Mouse (Mus musculus): ENCODE data around the gene Aqp3. TPM values are rescaled to one million over a fixed set of nuclear protein-coding genes. Genes with fewer than 3 reads are reported as not detected.

The Aqp3 gene
- polyA plus RNA-seq (2015; fragmentation: Nextera tagmentation; extraction: Ambion mirVana), result 6.7 and 7.7 TPM in 2 replicates

GRCm38 (mm10) chr4:41097871-41098576 is at the start of gene Aqp3:
Aqp3 (minus strand) TSS chr4:41098183.
- peak; percentile 49; the same call in 1 of the 2 replicates for ATAC-seq (ENCODE audit: low FRiP score, low read depth)
- H3K27ac ChIP-seq, result no peak within 1 kb of the TSS
- H3K9ac ChIP-seq, result peak within 1 kb of the TSS; percentile 52
- 1% methylated on average over 42 of the region's 42 CpGs for WGBS
- no peaks in the 10 kb centered on the region for H3K9me3 ChIP-seq
- H3K4me1 ChIP-seq, result peaks cover 25% of the 10 kb centered on the region
- H3K4me3 ChIP-seq, result peak within 1 kb of the TSS; percentile 46
- peaks cover 42% of the 10 kb centered on the region for H3K27me3 ChIP-seq
- H3K36me3 ChIP-seq, result no peaks in the 10 kb centered on the region
- H3K4me2 ChIP-seq (replicated peaks), result peak within 1 kb of the TSS; percentile 84

DNA sequence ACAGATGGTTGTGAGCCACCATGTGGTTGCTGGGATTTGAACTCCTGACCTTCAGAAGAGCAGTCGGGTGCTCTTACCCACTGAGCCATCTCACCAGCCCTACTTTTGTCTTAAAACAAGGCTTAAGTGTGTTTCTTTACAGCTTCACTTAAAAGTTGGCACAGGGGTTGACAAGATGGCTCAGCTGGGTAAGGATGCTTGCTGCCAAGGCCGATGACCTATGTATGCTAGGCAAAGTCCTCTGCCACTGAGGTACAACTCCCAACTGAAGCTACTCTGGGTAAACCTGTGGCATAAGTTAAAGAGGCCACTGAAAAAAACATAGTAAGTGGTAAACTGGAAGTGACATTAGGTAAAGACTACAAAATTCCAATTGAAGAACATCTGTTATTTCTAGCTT is 44.6 kb upstream of the Aqp3 start:
- H3K4me1 ChIP-seq, result peaks cover 3% of the 10 kb centered on the region; the same call in 1 of the 2 replicates
- no peaks in the 10 kb centered on the region for H3K9me3 ChIP-seq
- no peaks in the 10 kb centered on the region for H3K27me3 ChIP-seq
- 97% methylated on average over 2 of the region's 2 CpGs for WGBS
- peaks cover 45% of the 10 kb centered on the region for H3K36me3 ChIP-seq
- no peak overlapping the region for H3K4me2 ChIP-seq (replicated peaks)
- no peak for ATAC-seq (ENCODE audit: low FRiP score, low read depth)
- no peak overlapping the region for H3K4me3 ChIP-seq
- no peak overlapping the region for H3K27ac ChIP-seq
- no peak overlapping the region for H3K9ac ChIP-seq

DNA sequence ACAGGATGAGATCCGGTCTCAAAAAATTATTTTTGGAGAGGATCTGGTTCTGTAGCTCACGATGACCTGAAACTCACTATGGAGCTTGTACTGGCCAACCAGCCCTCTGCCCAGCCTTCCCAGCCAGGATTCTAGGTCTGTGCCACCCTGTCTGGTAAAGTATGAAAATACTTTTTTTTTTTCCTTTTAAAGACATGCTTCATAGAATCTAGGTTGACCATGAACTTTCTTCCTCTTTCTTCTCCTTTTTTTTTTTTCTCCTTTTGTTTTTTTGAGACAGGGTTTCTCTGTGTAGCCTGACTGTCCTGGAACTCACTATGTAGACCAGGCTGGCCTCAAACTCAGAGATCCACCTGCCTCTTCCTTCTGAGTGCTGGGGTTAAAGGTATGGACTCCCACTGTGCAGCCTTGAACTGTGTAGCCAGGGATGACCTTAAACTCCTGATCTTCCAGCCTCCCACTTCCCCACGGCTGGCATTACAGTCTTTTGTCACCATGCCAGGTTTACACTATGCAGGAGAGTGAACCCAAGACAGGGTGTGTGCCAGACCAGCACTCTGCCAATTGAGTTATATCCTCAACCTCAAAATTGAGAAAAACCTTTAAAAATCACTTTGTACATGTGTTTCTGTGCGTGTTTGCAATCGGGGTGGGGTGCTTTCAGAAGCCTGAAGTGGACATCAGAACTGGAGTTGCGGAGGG is 42.3 kb upstream of the Aqp3 start:
- H3K27me3 ChIP-seq, result no peaks in the 10 kb centered on the region
- WGBS, result 94% methylated on average over 6 of the region's 6 CpGs

GRCm38 (mm10) chr4:41136811-41137210 is 38.8 kb upstream of the Aqp3 start:
- 0% methylated on average over 8 of the region's 8 CpGs for WGBS
- Histone ChIP-seq H3K4me1 (peaks cover 14% of the 10 kb centered on the region), H3K4me2 (replicated peaks) (peak overlapping the region; percentile 70), H3K9ac (peak overlapping the region; percentile 99), H3K9me3 (no peaks in the 10 kb centered on the region), H3K27me3 (no peaks in the 10 kb centered on the region), H3K27ac (peak overlapping the region; percentile 98), H3K4me3 (peak overlapping the region; percentile 96), H3K36me3 (peaks cover 29% of the 10 kb centered on the region)
- ATAC-seq (ENCODE audit: low FRiP score, low read depth), result no peak

More for the DNA sequence above, 42.3 kb upstream of the Aqp3 start:
- no peak overlapping the region for H3K27ac ChIP-seq
- H3K9ac ChIP-seq, result no peak overlapping the region
- peaks cover 7% of the 10 kb centered on the region for H3K4me1 ChIP-seq
- H3K36me3 ChIP-seq, result peaks cover 45% of the 10 kb centered on the region
- H3K4me2 ChIP-seq (replicated peaks), result no peak overlapping the region
- no peak overlapping the region for H3K4me3 ChIP-seq
- no peak for ATAC-seq (ENCODE audit: low FRiP score, low read depth)
- H3K9me3 ChIP-seq, result no peaks in the 10 kb centered on the region

DNA sequence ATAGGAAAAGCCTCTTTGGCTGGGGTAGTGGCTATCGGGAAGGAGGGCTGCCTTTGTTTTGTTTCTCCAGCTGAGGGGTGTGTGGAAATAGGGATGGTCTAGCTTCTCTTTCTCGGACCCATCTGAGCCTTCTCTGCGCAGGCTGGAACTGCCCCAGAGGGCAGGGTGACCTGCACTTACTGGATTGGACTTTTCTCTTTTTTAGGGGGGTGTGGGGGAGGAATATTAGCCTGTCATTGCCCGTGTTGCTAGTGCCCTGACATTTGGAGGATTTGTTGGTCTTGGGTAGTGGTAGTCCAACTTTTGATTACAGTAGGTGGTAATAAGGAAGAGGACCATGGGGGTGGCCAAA is 38.4 kb upstream of the Aqp3 start:
- Histone ChIP-seq H3K36me3 (peaks cover 26% of the 10 kb centered on the region), H3K27ac (peak overlapping the region; percentile 98), H3K4me3 (peak overlapping the region; percentile 96), H3K9me3 (no peaks in the 10 kb centered on the region), H3K27me3 (no peaks in the 10 kb centered on the region), H3K4me2 (replicated peaks) (peak overlapping the region; percentile 70), H3K4me1 (peaks cover 14% of the 10 kb centered on the region), H3K9ac (peak overlapping the region; percentile 99)
- no peak for ATAC-seq (ENCODE audit: low FRiP score, low read depth)
- WGBS, result 0% methylated on average over 4 of the region's 4 CpGs

GRCm38 (mm10) chr4:41135711-41136453 is 37.9 kb upstream of the Aqp3 start, which contains the start of gene Ube2r2:
Ube2r2 (plus strand) TSS chr4:41135743.
- Histone ChIP-seq H3K4me1 (peaks cover 14% of the 10 kb centered on the region), H3K4me2 (replicated peaks) (peak within 1 kb of the TSS; percentile 83), H3K27me3 (no peaks in the 10 kb centered on the region), H3K36me3 (peaks cover 20% of the 10 kb centered on the region), H3K4me3 (peak within 1 kb of the TSS; percentile 96), H3K9me3 (no peaks in the 10 kb centered on the region), H3K9ac (peak within 1 kb of the TSS; percentile 99), H3K27ac (peak within 1 kb of the TSS; percentile 98)
- WGBS, result under 1% methylated on average over 53 of the region's 65 CpGs
- peak; percentile 72 for ATAC-seq (ENCODE audit: low FRiP score, low read depth)

DNA sequence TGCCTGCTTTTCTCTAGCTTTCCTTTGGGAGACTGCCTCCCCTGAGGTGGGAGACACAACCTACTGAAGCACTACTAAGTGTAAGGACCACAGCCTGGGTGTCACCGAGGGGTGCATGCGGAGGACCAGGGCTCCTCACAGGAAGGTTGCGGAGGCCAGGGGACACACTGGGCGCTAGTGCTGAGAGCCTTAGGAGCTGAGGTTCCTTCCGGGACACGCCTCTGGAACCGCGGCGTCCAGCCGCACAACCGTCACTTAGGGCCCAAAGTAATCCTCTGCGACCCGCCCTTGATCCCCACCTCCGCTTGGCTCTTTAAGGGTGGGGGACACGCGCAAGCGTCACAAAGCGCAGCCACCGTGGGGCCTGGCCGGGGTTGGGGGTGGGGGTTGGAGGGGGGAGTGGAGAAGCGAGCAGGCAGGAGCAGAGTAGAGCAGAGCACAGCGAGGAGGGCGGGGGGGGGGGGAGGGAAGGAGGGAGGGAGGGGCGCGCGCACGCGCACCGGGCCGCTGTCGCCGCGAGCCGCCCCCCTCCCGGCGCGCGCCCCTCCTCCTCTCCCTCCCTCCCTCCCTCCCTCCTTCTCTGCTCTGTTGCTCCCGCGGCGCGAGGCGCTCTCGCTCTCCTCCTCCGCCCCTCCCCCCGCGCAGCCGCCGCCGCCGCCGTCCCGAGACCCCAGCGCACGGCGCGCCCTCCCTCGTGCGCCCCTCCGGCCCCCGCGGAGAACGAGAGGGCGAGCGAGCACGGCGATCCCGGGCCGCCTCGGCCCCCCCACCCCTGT is 37.1 kb upstream of the Aqp3 start:
- Histone ChIP-seq H3K4me3 (peak overlapping the region; percentile 96), H3K9me3 (no peaks in the 10 kb centered on the region), H3K4me1 (peaks cover 14% of the 10 kb centered on the region), H3K9ac (peak overlapping the region; percentile 99), H3K4me2 (replicated peaks) (peak overlapping the region; percentile 83), H3K27me3 (no peaks in the 10 kb centered on the region), H3K36me3 (peaks cover 14% of the 10 kb centered on the region), H3K27ac (peak overlapping the region; percentile 98)
- WGBS, result under 1% methylated on average over 20 of the region's 70 CpGs
- peak; percentile 95 for ATAC-seq (ENCODE audit: low FRiP score, low read depth)

DNA sequence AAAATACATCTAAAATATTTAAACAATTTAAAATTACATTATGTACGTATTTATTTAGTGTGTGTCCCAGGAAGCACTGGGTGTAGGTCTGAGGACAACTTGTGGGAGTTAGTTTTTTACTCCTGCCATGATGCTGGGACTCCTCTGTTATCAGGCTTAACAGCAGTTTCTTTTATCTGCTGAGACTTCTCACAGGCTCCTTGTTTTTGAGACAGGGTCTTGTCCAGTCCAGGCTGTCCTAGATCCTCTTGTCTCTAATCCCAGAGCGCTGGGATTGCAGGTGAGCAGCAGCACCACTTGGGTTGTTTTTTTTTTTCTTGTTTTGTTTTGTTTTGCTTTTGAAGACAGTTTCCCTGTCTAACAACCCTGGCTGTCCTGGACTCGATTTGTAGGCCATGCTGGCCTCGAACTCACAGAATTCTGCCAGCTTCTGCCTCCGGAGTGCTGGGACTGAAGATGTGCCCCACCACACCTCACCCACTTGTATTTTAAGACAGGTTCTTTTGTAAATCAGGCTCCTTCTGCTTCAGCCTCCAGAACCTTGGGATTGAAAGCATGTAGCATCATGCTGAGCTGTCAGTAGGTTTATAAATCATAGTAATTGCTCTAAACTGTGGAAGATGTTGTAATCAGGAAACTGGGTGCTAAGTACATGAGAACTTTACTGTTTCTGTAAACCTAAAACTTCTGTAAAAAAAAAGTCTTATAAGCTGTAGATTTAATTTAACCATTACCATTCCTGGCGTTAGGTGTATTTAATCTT is 35.7 kb upstream of the Aqp3 start:
- H3K9me3 ChIP-seq, result no peaks in the 10 kb centered on the region
- WGBS, result 60% methylated on average over 6 of the region's 6 CpGs
- no peak for ATAC-seq (ENCODE audit: low FRiP score, low read depth)
- no peak overlapping the region for H3K4me2 ChIP-seq (replicated peaks)
- H3K27ac ChIP-seq, result 0 out of 2 replicates have a peak overlapping the region, but pooled peaks have one; percentile 96
- 0 out of 2 replicates have a peak overlapping the region, but pooled peaks have one; percentile 19 for H3K9ac ChIP-seq
- H3K4me3 ChIP-seq, result no peak overlapping the region
- H3K36me3 ChIP-seq, result peaks cover 6% of the 10 kb centered on the region
- H3K4me1 ChIP-seq, result peaks cover 14% of the 10 kb centered on the region
- H3K27me3 ChIP-seq, result no peaks in the 10 kb centered on the region

- ATAC-seq (ENCODE audit: low FRiP score, low read depth), result no peak
- WGBS, result 80% methylated on average over 6 of the region's 6 CpGs
- Histone ChIP-seq H3K27me3 (no peaks in the 10 kb centered on the region), H3K36me3 (no peaks in the 10 kb centered on the region), H3K4me2 (replicated peaks) (no peak overlapping the region), H3K4me1 (peaks cover 11% of the 10 kb centered on the region), H3K4me3 (no peak overlapping the region), H3K9me3 (no peaks in the 10 kb centered on the region), H3K9ac (no peak overlapping the region), H3K27ac (no peak overlapping the region)
These were observed 34.5 kb upstream of the Aqp3 start for GRCm38 (mm10) chr4:41132471-41132870.

- Histone ChIP-seq H3K9me3 (no peaks in the 10 kb centered on the region), H3K27me3 (no peaks in the 10 kb centered on the region), H3K36me3 (no peaks in the 10 kb centered on the region), H3K9ac (no peak overlapping the region), H3K4me2 (replicated peaks) (no peak overlapping the region), H3K4me1 (peaks cover 7% of the 10 kb centered on the region), H3K27ac (no peak overlapping the region), H3K4me3 (no peak overlapping the region)
- ATAC-seq (ENCODE audit: low FRiP score, low read depth), result no peak
- 81% methylated on average over 3 of the region's 3 CpGs for WGBS
These were observed 31.9 kb upstream of the Aqp3 start for GRCm38 (mm10) chr4:41129836-41130235.

- no peak overlapping the region for H3K4me2 ChIP-seq (replicated peaks)
- ATAC-seq (ENCODE audit: low FRiP score, low read depth), result peak; percentile 61; the same call in 1 of the 2 replicates
- H3K9me3 ChIP-seq, result no peaks in the 10 kb centered on the region
- H3K4me1 ChIP-seq, result peaks cover 3% of the 10 kb centered on the region
- no peaks in the 10 kb centered on the region for H3K27me3 ChIP-seq
- H3K9ac ChIP-seq, result no peak overlapping the region
- H3K36me3 ChIP-seq, result no peaks in the 10 kb centered on the region
- H3K4me3 ChIP-seq, result no peak overlapping the region
- WGBS, result 7% methylated on average over 2 of the region's 2 CpGs
- no peak overlapping the region for H3K27ac ChIP-seq
These were observed 31.4 kb upstream of the Aqp3 start for GRCm38 (mm10) chr4:41129406-41129805.

All from limb, embryonic 13.5 days (tissue).